Mouse (Mus musculus) heart, postnatal 10 days (tissue): Measurements from ENCODE around the gene Hist3h2ba. TPM values are rescaled to one million over a fixed set of nuclear protein-coding genes. Genes with fewer than 3 reads are reported as not detected.
A peak's percentile ranks its signal among the peaks of the same experiment; 100 is the strongest.

Experiments
- DNase-seq, 2 experiments: peaks; one replicate each; pipeline ENCODE4 v3.0.0; 2021
- intact Hi-C: fragments of 180-260 bp; cut with DNase I; formaldehyde crosslinking; loops from one replicate; pipeline ENCODE4 v1.15.1; 2025
- microRNA-seq, 2 experiments: library from miRNA; unstranded; fragments of <30 nt; microRNA quantifications; one replicate each; pipeline ENCODE4 v1.2.0; 2022
- total RNA-seq, 2 experiments: library from RNA; stranded (reverse); gene quantifications; 2 replicates each; pipeline ENCODE4 v1.2.3; 2021

Hist3h2ba gene
- total RNA-seq, 2 experiments from 2014 or later: 11.0 to 13.0 TPM

GRCm38 (mm10) chr11:58981541-58982447 is 33.1 kb downstream of the Hist3h2ba start:
- DNase-seq: peak; percentile 85 to 87
- intact Hi-C loops: no loop called here

- intact Hi-C loops: no loop called here
- DNase-seq: peak in 1 of 2 experiments; percentile 12
Measured at GRCm38 (mm10) chr11:58982471-58983097, 33.9 kb downstream of the Hist3h2ba start.

GRCm38 (mm10) chr11:58983691-58984341 is 35.1 kb downstream of the Hist3h2ba start:
- intact Hi-C loops: no loop called here
- peak; percentile 28 to 37 for DNase-seq

GRCm38 (mm10) chr11:58984657-58985056 is 35.9 kb downstream of the Hist3h2ba start:
- intact Hi-C loops: no loop called here
- DNase-seq: no peak

GRCm38 (mm10) chr11:58985299-58985917 is 36.7 kb downstream of the Hist3h2ba start:
- intact Hi-C loops: no loop called here

GRCm38 (mm10) chr11:58989166-58989565 is 40.4 kb downstream of the Hist3h2ba start:
- intact Hi-C loops: no loop called here
- DNase-seq: no peak

More at GRCm38 (mm10) chr11:58985299-58985917, 36.7 kb downstream of the Hist3h2ba start:
- peak; percentile 20 to 23 for DNase-seq

GRCm38 (mm10) chr11:58990141-58990540 is 41.4 kb downstream of the Hist3h2ba start:
- DNase-seq: peak; percentile 35 to 40
- intact Hi-C loops: no loop called here

- peak; percentile 67 to 75 for DNase-seq
- intact Hi-C loops: no loop called here
Measured at GRCm38 (mm10) chr11:58990794-58991193, 42.1 kb downstream of the Hist3h2ba start.

- intact Hi-C loops: no loop called here
- DNase-seq: peak in 1 of 2 experiments; percentile 16
Measured at GRCm38 (mm10) chr11:58991911-58992310, 43.2 kb downstream of the Hist3h2ba start.

- DNase-seq: no peak
- intact Hi-C loops: no loop called here
Measured at GRCm38 (mm10) chr11:58993091-58993670, 44.5 kb downstream of the Hist3h2ba start.

GRCm38 (mm10) chr11:58994337-58994826 is 45.7 kb downstream of the Hist3h2ba start:
- intact Hi-C loops: loop anchor here (2.0 kb wide), 1 partner anchor 16 kb away; the partner anchor contains the start of gene Trim11
- DNase-seq: peak; percentile 43 to 49

- peak in 1 of 2 experiments; percentile 13 for DNase-seq
- intact Hi-C loops: loop anchor here (2.0 kb wide), 1 partner anchor 16 kb away; the partner anchor contains the start of gene Trim11
Measured at GRCm38 (mm10) chr11:58995061-58995806, 46.5 kb downstream of the Hist3h2ba start.

- DNase-seq: peak; percentile 46 to 47
- intact Hi-C loops: loop anchor here (2.0 kb wide), 1 partner anchor 17 kb away; the partner anchor contains the start of gene Trim11
Measured at GRCm38 (mm10) chr11:58995807-58996370, 47.2 kb downstream of the Hist3h2ba start.

- DNase-seq: peak; percentile 22 to 42
- intact Hi-C loops: no loop called here
Measured at GRCm38 (mm10) chr11:58997541-58997940, 48.8 kb downstream of the Hist3h2ba start.

Small RNA genes lying within 50 kb of the gene (microRNA-seq; reads per million reads assigned to microRNA genes)
- gene Gm44313: 0 to 0.35 reads per million in 2 experiments

Other genes with a start within 250 kb of the Hist3h2ba start
- not detected for gene Olfr319, start 249.8 kb upstream of the Hist3h2ba start, total RNA-seq
- not detected for gene Olfr318, start 224.9 kb upstream of the Hist3h2ba start, total RNA-seq
- not detected for gene Olfr317, start 209.7 kb upstream of the Hist3h2ba start, total RNA-seq
- gene Olfr316, start 196.2 kb upstream of the Hist3h2ba start, total RNA-seq: not detected
- gene Olfr315, start 175.7 kb upstream of the Hist3h2ba start, total RNA-seq: not detected
- not detected for gene Olfr314, start 166.0 kb upstream of the Hist3h2ba start, total RNA-seq
- gene Fam183b, start 147.0 kb upstream of the Hist3h2ba start, total RNA-seq: under 1 TPM in 1 of 2 experiments, not detected in 1; 0.67 TPM
- not detected for gene Olfr313, start 133.9 kb upstream of the Hist3h2ba start, total RNA-seq
- gene Olfr312, start 119.7 kb upstream of the Hist3h2ba start, total RNA-seq: not detected
- not detected for gene Olfr311, start 109.7 kb upstream of the Hist3h2ba start, total RNA-seq
- gene Gm12258, start 101.8 kb upstream of the Hist3h2ba start, total RNA-seq: 1 to 10 TPM; 2.3 to 3.5 TPM
- 1 to 10 TPM; 3.5 to 3.9 TPM for gene 2810021J22Rik, start 81.7 kb upstream of the Hist3h2ba start, total RNA-seq
- 1 to 10 TPM; 5.2 to 6.1 TPM for gene Zfp39, start 44.7 kb upstream of the Hist3h2ba start, total RNA-seq
- gene Btnl10, start 31.0 kb upstream of the Hist3h2ba start, total RNA-seq: under 1 TPM in 1 of 2 experiments, not detected in 1; 0.12 TPM
- 100 to 1,000 TPM; 162 to 173 TPM for gene Rnf187, start 10.0 kb upstream of the Hist3h2ba start, total RNA-seq
- 10 to 100 TPM; 33.2 to 36.7 TPM for gene Hist3h2a, start 5.8 kb downstream of the Hist3h2ba start, total RNA-seq
- under 1 TPM; 0.12 to 0.22 TPM for gene Trim17, start 5.8 kb downstream of the Hist3h2ba start, total RNA-seq
- 10 to 100 TPM; 19.9 to 20.8 TPM for gene Trim11, start 29.2 kb downstream of the Hist3h2ba start, total RNA-seq
- 100 to 1,000 TPM; 427 to 465 TPM for gene Obscn, start 187.5 kb downstream of the Hist3h2ba start, total RNA-seq
- 10 to 100 TPM; 14.6 to 16.8 TPM for gene Iba57, start 214.8 kb downstream of the Hist3h2ba start, total RNA-seq
- gene Gjc2, start 234.3 kb downstream of the Hist3h2ba start, total RNA-seq: 1 to 10 TPM; 1.7 to 1.8 TPM
- 10 to 100 TPM; 74.3 to 76.2 TPM for gene Guk1, start 243.3 kb downstream of the Hist3h2ba start, total RNA-seq